Mouse (Mus musculus): ENCODE measurements around the gene Brap.

DNA sequence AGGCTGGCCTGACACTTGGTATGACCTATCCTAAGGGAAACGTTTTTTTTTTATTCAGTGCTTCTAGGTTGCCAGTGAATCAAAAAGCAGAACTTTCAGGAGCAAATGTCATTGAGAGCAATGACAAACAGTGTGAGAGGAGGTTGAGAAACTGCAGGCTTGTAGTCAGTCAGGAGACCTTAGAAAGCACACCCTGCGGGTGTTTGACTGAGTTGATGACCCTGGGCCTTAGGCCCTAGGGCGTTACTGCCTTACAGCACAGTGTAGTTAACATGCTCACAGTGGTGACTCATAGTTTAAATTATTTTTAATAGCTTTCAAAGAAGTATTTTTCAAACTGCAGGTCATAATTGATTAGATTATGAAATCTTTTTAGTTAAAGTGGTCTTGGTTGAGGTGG is 61.5 kb downstream of the Brap start:
- TF ChIP-seq CTCF (IDR thresholded peaks at IDR 0.05) (no peak), POLR2A (IDR thresholded peaks at IDR 0.05; ENCODE audit: insufficient read depth, low read depth, low read length) (no peak)

Data from heart, adult 2 months (tissue).